Mouse (Mus musculus) forebrain, embryonic 16.5 days (tissue): ENCODE measurements around the gene Zfp710. TPM values are rescaled to one million over a fixed set of nuclear protein-coding genes. Genes with fewer than 3 reads are reported as not detected.
"Not testable (repeated sequence)": the region's sequence is repeated elsewhere in the genome, so short reads cannot be mapped to it uniquely, and the experiment has no call there.

Experiments used
- ATAC-seq: fragments of 200-750 bp; cut with Nextera tagmentation; 2 replicates; pipeline ENCODE4 v1.8.0; 2017; ENCODE audit warnings: mild to moderate bottlenecking, moderate library complexity
- H3K27ac ChIP-seq: fragments of 300-500 bp; sonication (generic); 2 replicates; pipeline ENCODE4 v1.5.1; 2014; ENCODE audit warnings: low read length, control low read depth
- H3K27me3 ChIP-seq: fragments of 300-500 bp; sonication (generic); replicated peaks from 2 replicates; pipeline ENCODE4 v1.6.1; 2014; ENCODE audit warnings: low read length; ENCODE audit not compliant: control insufficient read depth, insufficient read depth
- H3K36me3 ChIP-seq: fragments of 300-500 bp; sonication (generic); 2 replicates; pipeline ENCODE4 v1.6.1; 2014; ENCODE audit not compliant: control insufficient read depth, insufficient read depth
- H3K4me1 ChIP-seq: fragments of 300-500 bp; sonication (generic); replicated peaks from 2 replicates; pipeline ENCODE4 v1.6.1; 2014; ENCODE audit warnings: low read length; ENCODE audit not compliant: control insufficient read depth, insufficient read depth
- H3K4me2 ChIP-seq: fragments of 300-500 bp; sonication (generic); 2 replicates; pipeline ENCODE4 v1.6.1; 2014; ENCODE audit warnings: mild to moderate bottlenecking, low read length, control low read depth
- H3K4me3 ChIP-seq: fragments of 300-500 bp; sonication (generic); replicated peaks from 2 replicates; pipeline ENCODE4 v1.5.1; 2014; ENCODE audit warnings: mild to moderate bottlenecking, low read length, control low read depth
- H3K9ac ChIP-seq: fragments of 300-500 bp; sonication (generic); replicated peaks from 2 replicates; pipeline ENCODE4 v1.6.1; 2014; ENCODE audit warnings: low read depth, low read length, control low read depth
- H3K9me3 ChIP-seq: fragments of 300-500 bp; sonication (generic); 2 replicates; pipeline ENCODE4 v1.6.1; 2016; ENCODE audit warnings: low read length; ENCODE audit not compliant: control insufficient read depth
- WGBS: fragments of 180-500 bp; shearing (Covaris S2); extraction: QIAGEN DNeasy Blood & Tissue Kit; methylation state at CpG from one replicate; pipeline ENCODE4 v1.1.7; 2014; 5-methylcytosine and 5-hydroxymethylcytosine counted together
- polyA plus RNA-seq: library from polyadenylated mRNA; unstranded; fragments of >200 nt; fragmentation: Nextera tagmentation; extraction: Ambion mirVana; gene quantifications from 2 replicates; pipeline ENCODE4 v1.2.1, GENCODE M21; 2015

Zfp710 gene
- polyA plus RNA-seq, 1 experiment from 2014 or later: 18.7 TPM

DNA sequence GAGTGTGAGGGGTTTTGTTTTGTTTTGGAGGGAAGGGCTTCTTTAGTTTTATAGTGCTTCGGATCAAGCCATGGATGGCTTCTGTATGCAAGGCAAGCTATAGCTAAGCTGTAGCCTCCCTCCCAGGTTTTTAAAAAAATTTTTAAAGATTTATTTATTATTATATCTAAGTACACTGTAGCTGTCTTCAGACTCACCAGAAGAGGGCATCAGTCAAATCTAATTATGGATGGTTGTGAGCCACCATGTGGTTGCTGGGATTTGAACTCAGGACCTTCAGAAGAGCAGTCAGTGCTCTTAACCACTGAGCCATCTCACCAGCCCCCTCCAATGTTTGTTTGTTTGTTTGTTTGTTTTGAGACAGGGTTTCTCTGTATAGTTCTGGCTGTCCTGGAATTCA lies 25.8 kb downstream of the Zfp710 start:
- not testable (repeated sequence) for H3K27me3 ChIP-seq, H3K4me3 ChIP-seq, ATAC-seq, H3K4me2 ChIP-seq, H3K36me3 ChIP-seq, H3K9ac ChIP-seq, H3K9me3 ChIP-seq, H3K27ac ChIP-seq
- peaks cover 29% of the 10 kb centered on the region for H3K4me1 ChIP-seq
- 94% methylated on average over 1 of the region's 1 CpGs for WGBS

DNA sequence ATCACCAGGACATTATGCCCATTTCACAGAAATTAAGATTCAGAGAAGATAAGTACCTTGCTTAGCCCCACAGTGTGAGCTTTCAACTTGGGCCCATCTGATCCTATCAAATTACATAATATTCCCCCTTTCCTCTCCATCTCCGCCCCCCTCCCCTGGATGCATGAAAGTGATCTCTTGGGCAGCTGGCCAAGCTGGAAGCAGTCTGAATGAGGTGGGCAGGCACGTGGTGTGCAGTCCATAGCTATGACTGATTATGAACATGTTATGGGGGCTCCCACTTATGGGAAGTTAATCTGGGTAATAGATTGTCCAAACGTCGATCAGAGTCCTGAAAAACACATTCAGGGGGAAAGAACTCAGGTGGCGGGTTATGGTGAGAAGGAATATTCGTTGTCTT lies 27.2 kb downstream of the Zfp710 start:
- 52% methylated on average over 6 of the region's 6 CpGs for WGBS
- ATAC-seq: peak; percentile 14; the same call in 1 of the 2 replicates
- Histone ChIP-seq H3K27ac (no peak overlapping the region), H3K27me3 (no peaks in the 10 kb centered on the region), H3K4me3 (no peak overlapping the region), H3K4me1 (peaks cover 34% of the 10 kb centered on the region), H3K4me2 (no peak overlapping the region), H3K36me3 (no peaks in the 10 kb centered on the region), H3K9ac (no peak overlapping the region), H3K9me3 (no peaks in the 10 kb centered on the region)

DNA sequence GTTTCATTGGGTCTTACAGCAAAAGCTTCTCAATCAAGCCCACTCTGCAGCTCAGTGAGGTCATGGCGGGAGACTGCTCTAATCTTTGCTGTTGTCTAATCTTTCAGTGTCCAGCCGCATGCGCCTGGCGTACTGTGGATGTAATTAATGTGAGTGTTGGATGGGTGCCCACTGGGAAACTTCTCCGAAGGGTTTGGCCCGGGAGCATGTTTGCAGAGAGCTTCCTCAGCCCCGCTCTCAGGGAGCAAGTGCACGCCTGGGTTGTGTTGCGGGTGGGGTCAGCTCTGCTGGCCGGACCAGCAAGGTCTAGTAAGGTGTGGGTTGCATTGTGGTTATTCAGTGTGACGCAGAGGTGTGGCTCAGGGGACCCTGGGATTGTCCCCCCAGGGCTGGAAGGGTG lies 27.6 kb downstream of the Zfp710 start:
- Histone ChIP-seq H3K9me3 (no peaks in the 10 kb centered on the region), H3K9ac (no peak overlapping the region), H3K4me2 (no peak overlapping the region), H3K27ac (no peak overlapping the region), H3K27me3 (no peaks in the 10 kb centered on the region), H3K36me3 (no peaks in the 10 kb centered on the region), H3K4me1 (peaks cover 34% of the 10 kb centered on the region), H3K4me3 (no peak overlapping the region)
- 0 out of 2 replicates have a peak, but pooled peaks have one; percentile 27 for ATAC-seq
- 32% methylated on average over 11 of the region's 11 CpGs for WGBS

DNA sequence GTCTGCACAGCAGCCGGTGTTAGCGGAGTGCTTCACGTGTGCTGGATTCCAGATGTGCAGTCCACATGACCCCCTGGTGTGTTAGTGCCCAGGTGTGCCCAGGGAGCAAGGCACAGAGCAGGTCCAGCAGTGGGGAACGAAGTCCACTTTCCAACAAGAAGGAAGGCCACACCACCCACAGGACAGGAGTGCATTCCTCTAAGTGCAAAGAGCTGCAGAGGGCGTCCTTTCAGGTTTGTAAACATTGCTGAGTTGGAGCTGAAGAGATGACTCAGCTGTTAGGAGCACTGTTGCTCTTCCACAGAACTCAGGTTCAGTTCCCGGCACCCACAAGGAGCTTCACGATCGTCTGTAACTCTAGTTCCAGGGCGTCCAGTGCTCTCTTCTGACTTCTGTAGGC lies 28.5 kb downstream of the Zfp710 start:
- Histone ChIP-seq H3K9ac (no peak overlapping the region), H3K36me3 (no peaks in the 10 kb centered on the region), H3K4me3 (no peak overlapping the region), H3K27me3 (no peaks in the 10 kb centered on the region), H3K27ac (no peak overlapping the region), H3K4me1 (peaks cover 34% of the 10 kb centered on the region), H3K9me3 (no peaks in the 10 kb centered on the region), H3K4me2 (no peak overlapping the region)
- ATAC-seq: no peak
- 96% methylated on average over 9 of the region's 9 CpGs for WGBS

DNA sequence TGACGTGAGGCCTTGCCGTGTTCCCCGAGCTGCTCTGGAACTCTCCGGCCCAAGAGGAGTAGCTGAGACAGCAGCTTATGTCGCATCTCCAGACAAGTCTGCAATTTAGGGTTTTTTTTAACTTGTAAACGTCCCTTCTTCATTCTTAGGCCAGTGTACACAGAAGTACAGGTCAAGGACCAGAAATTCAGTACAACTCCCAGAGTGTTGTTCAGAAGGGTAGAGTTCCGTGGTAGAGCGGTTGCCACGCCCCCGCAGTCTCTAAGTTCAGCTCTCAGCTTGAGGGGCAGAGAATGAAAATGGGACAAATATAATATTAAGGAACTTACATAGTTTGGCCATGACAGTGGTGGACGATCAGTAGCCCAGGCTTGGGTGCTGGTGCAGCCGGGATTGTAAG lies 31.2 kb downstream of the Zfp710 start:
- no peak for ATAC-seq
- no peak overlapping the region for H3K9ac ChIP-seq
- no peak overlapping the region for H3K27ac ChIP-seq
- no peaks in the 10 kb centered on the region for H3K36me3 ChIP-seq
- H3K4me2 ChIP-seq: no peak overlapping the region
- peaks cover 33% of the 10 kb centered on the region for H3K4me1 ChIP-seq
- H3K9me3 ChIP-seq: no peaks in the 10 kb centered on the region
- WGBS: 88% methylated on average over 12 of the region's 12 CpGs
- no peak overlapping the region for H3K4me3 ChIP-seq
- H3K27me3 ChIP-seq: no peaks in the 10 kb centered on the region

DNA sequence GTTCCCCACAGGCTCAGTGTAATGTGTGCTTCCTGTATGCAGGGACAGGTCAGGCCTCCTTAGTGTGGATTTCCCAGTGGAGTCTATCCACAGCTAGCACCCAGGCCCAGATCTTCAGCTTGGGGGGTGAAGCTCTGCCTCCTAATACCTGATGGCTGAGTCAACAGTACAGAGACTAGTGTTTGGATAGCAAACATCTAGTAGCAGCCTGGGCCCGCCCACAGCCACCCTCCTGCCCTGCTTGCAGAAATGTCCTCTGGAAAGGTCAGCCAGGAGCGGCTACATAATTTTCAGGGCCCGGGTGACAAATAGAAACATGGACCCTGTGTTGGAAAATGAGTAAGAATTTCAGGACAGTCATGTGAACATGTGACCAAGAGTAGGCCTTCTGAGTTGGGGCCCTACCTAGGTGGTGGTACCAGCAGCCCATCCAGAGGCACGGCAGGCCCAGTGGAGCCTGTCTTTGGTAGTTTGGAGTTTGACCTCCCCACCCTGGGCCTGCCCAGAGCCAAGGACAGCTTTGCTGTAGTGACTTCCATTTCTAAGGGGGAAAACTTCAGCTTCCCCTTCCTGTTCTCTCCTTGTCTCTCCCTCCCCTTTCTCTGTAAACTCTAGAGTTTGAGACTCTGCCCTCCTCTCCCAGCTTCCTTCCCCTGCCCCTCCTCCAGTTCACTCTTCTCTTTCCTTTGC lies 32.5 kb downstream of the Zfp710 start:
- ATAC-seq: no peak
- Histone ChIP-seq H3K4me1 (peaks cover 29% of the 10 kb centered on the region), H3K4me2 (no peak overlapping the region), H3K9me3 (no peaks in the 10 kb centered on the region), H3K27ac (no peak overlapping the region; the same call in 1 of the 2 replicates), H3K27me3 (no peaks in the 10 kb centered on the region), H3K4me3 (no peak overlapping the region), H3K9ac (no peak overlapping the region), H3K36me3 (no peaks in the 10 kb centered on the region)
- 75% methylated on average over 4 of the region's 4 CpGs for WGBS

DNA sequence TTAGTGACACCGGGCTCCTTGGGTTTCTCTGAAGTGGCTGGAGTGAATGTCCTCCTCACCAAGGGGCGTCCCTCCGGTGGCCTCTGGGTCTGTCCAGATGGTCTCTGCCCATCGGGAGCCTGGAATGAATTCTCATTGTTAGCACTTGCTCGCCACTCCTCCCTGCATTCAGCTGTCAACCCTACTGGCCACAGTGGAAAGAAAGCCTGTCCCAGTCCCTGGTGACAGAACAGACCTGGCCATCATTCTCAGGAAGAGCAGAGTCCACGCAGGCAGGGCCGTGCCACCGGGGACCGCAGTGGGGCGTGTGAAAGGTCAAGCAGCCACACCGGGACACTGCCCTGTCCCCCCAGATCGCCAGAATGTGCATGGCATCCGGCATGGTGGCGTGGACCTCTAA lies 33.2 kb downstream of the Zfp710 start:
- no peaks in the 10 kb centered on the region for H3K27me3 ChIP-seq
- 23% methylated on average over 14 of the region's 14 CpGs for WGBS
- H3K4me2 ChIP-seq: no peak overlapping the region
- no peaks in the 10 kb centered on the region for H3K36me3 ChIP-seq
- no peaks in the 10 kb centered on the region for H3K9me3 ChIP-seq
- H3K4me3 ChIP-seq: no peak overlapping the region
- peak overlapping the region; percentile 23 for H3K27ac ChIP-seq
- peaks cover 26% of the 10 kb centered on the region for H3K4me1 ChIP-seq
- H3K9ac ChIP-seq: no peak overlapping the region
- no peak for ATAC-seq

DNA sequence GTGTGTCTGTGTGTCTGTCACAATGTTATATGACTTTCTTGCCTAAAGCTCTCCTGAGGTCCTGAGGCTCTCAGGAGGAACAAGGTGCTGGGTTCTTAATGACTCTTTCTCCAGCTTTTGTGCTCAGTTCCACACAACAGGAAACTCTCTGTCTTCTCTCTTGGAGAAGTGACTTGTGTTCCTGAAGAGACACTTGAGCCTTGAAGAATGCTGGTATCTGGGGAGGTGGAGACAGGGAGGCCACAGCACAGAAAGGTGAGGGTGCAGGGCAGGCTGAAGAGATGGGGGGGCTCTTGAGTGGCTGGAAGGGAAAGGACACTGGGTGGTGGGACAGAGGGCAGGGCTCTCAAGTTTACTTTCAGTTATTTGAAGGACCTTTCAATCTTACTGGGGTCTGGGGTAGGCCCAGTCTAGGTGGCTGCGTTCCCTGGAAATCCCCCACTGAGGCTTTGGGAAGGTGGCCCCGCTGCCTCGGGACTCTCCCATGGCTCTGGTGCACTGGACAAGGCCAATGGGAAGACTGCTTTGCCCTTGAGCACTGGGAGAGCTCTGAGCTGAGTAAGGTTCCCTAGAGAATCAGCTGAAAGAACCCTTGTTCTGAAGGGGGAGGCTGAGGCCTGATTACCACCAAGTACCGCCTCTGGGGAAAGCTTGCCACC lies 33.9 kb downstream of the Zfp710 start:
- H3K4me1 ChIP-seq: peaks cover 32% of the 10 kb centered on the region
- no peaks in the 10 kb centered on the region for H3K36me3 ChIP-seq
- H3K9ac ChIP-seq: no peak overlapping the region
- no peak for ATAC-seq
- no peak overlapping the region for H3K27ac ChIP-seq
- 73% methylated on average over 4 of the region's 4 CpGs for WGBS
- H3K27me3 ChIP-seq: no peaks in the 10 kb centered on the region
- H3K4me3 ChIP-seq: no peak overlapping the region
- no peaks in the 10 kb centered on the region for H3K9me3 ChIP-seq
- no peak overlapping the region for H3K4me2 ChIP-seq

DNA sequence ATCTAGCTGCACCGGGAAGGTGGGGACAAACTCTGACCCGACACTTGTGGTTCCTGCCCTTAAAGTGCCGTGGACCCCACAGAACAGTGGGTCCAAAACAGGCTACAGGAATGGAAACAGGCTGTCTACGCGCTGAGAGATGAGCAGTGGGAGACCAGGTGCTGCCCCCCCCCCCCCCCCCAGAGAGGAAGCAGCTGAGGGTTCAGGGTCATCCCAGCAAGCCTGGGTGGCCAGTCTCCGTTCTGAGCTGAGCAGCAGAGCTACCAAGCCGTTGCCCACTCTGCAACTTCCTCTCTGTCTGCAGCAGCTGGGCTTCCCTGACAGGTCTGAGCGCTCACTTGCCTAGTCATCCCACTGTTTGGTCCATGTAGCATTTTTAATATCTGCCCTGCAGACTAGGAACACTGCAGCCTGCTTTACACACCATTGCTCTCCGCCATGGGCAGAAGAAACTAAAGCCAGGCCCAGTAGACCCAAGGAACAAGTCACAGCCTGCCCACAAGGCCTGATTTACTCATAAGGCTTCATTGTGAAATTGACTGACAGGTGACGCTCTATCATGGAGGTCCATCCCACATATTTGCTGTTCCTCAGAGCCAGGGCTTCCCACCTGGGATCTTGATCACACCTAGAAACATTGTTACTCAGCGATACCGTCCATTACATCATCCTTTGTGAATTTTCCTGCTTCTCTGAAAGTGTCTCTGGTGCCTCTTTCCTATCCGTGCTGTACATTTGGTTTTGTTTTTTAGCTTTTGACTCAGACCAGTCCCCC lies 34.6 kb downstream of the Zfp710 start:
- no peaks in the 10 kb centered on the region for H3K27me3 ChIP-seq
- no peaks in the 10 kb centered on the region for H3K36me3 ChIP-seq
- no peak for ATAC-seq
- H3K9me3 ChIP-seq: no peaks in the 10 kb centered on the region
- H3K4me3 ChIP-seq: no peak overlapping the region
- no peak overlapping the region for H3K9ac ChIP-seq
- H3K4me1 ChIP-seq: peaks cover 39% of the 10 kb centered on the region
- no peak overlapping the region for H3K4me2 ChIP-seq
- 85% methylated on average over 13 of the region's 13 CpGs for WGBS
- no peak overlapping the region for H3K27ac ChIP-seq
